Mouse (Mus musculus): ENCODE data around the gene C1qtnf1. TPM values are rescaled to one million over a fixed set of nuclear protein-coding genes. Genes with fewer than 3 reads are reported as not detected.

Gene C1qtnf1
- polyA plus RNA-seq, 1 experiment from 2014 or later = 1.2 TPM

DNA sequence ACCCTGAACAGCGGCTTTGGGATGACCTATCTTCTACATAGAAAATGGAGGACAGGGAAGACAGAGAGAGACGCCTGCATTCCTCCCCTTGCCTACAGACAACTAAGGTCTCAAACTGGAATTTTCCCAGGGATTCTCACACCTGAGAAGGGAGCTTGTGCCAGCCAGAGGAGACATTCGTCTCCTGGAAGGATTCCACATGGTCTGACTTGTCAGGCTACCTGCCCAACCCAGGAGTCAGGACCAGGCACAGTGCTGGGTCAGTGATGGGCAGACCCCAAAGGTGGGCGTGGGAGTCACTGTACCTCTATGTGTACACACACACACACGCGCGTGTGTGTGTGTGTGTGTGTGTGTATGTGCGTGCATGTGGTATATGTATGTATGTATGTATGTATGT is 22.7 kb upstream of the C1qtnf1 start:
- H3K36me3 ChIP-seq (ENCODE audit: inconsistent target) = peaks cover 45% of the 10 kb centered on the region
- H3K79me2 ChIP-seq (ENCODE audit: inconsistent target) = peaks cover 23% of the 10 kb centered on the region
- H3K27ac ChIP-seq = no peak overlapping the region
- H3K4me3 ChIP-seq (ENCODE audit: inconsistent target) = no peak overlapping the region
- 96% methylated on average over 7 of the region's 8 CpGs for WGBS (ENCODE audit: missing documents)

GRCm38 (mm10) chr11:118406521-118406920 is 21.5 kb upstream of the C1qtnf1 start:
- WGBS (ENCODE audit: missing documents) = 83% methylated on average over 5 of the region's 5 CpGs
- Histone ChIP-seq H3K79me2 (ENCODE audit: inconsistent target) (peaks cover 11% of the 10 kb centered on the region), H3K4me3 (ENCODE audit: inconsistent target) (no peak overlapping the region), H3K27ac (no peak overlapping the region), H3K36me3 (ENCODE audit: inconsistent target) (peaks cover 56% of the 10 kb centered on the region)

- WGBS (ENCODE audit: missing documents) = 94% methylated on average over 22 of the region's 23 CpGs
- no peak overlapping the region for H3K4me3 ChIP-seq (ENCODE audit: inconsistent target)
- peaks cover 63% of the 10 kb centered on the region for H3K36me3 ChIP-seq (ENCODE audit: inconsistent target)
- peaks cover 11% of the 10 kb centered on the region; the same call in 1 of the 2 replicates for H3K79me2 ChIP-seq (ENCODE audit: inconsistent target)
- no peak overlapping the region for H3K27ac ChIP-seq
Measured at GRCm38 (mm10) chr11:118407318-118407910, 20.6 kb upstream of the C1qtnf1 start.

DNA sequence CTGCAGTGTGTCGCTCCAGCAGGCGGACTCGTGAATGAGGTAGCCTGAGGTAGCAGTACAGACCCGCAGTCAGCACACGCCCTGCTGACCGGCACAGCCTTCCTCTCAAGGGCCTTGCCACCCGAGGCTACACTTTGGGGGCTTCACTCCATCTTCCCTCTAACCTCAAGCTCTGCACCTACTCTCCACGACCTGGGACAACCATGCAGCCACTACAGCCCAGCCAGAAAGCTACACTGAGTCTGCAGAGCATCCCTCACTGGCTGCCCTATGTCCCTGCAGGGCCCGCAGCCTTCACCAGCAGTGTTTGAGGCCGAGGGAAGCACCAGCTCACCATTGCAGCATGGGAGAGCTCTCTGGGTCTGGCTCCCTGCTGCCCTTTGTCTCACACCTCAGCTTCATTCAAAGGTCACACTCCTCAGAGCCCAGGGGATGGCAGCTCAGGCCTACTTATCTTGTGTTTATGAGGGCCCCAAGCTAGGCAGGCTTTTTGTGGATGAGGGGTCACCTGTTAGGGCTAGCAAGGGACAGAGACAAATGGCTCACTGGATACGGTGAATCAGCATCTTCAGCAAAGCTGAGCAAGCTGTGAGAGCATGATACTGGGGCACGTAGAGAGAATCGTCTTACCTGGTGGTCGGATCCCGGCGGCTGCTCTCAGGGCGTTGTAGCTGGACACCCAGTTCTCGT is 19.8 kb upstream of the C1qtnf1 start:
- WGBS (ENCODE audit: missing documents) = 92% methylated on average over 17 of the region's 18 CpGs
- Histone ChIP-seq H3K79me2 (ENCODE audit: inconsistent target) (peaks cover 15% of the 10 kb centered on the region; the same call in 1 of the 2 replicates), H3K27ac (no peak overlapping the region), H3K4me3 (ENCODE audit: inconsistent target) (no peak overlapping the region), H3K36me3 (ENCODE audit: inconsistent target) (peaks cover 66% of the 10 kb centered on the region)

- no peak overlapping the region for H3K27ac ChIP-seq
- H3K36me3 ChIP-seq (ENCODE audit: inconsistent target) = peaks cover 74% of the 10 kb centered on the region
- peaks cover 27% of the 10 kb centered on the region; the same call in 1 of the 2 replicates for H3K79me2 ChIP-seq (ENCODE audit: inconsistent target)
- 90% methylated on average over 12 of the region's 12 CpGs for WGBS (ENCODE audit: missing documents)
- no peak overlapping the region for H3K4me3 ChIP-seq (ENCODE audit: inconsistent target)
Measured at GRCm38 (mm10) chr11:118409106-118410072, 18.6 kb upstream of the C1qtnf1 start.

GRCm38 (mm10) chr11:118410073-118410444 is 17.9 kb upstream of the C1qtnf1 start:
- Histone ChIP-seq H3K79me2 (ENCODE audit: inconsistent target) (peaks cover 34% of the 10 kb centered on the region; the same call in 1 of the 2 replicates), H3K36me3 (ENCODE audit: inconsistent target) (peaks cover 80% of the 10 kb centered on the region), H3K27ac (no peak overlapping the region), H3K4me3 (ENCODE audit: inconsistent target) (no peak overlapping the region)
- WGBS (ENCODE audit: missing documents) = 88% methylated on average over 1 of the region's 1 CpGs

GRCm38 (mm10) chr11:118410479-118410878 is 17.5 kb upstream of the C1qtnf1 start:
- Histone ChIP-seq H3K4me3 (ENCODE audit: inconsistent target) (no peak overlapping the region), H3K36me3 (ENCODE audit: inconsistent target) (peaks cover 81% of the 10 kb centered on the region), H3K27ac (no peak overlapping the region), H3K79me2 (ENCODE audit: inconsistent target) (peaks cover 38% of the 10 kb centered on the region)
- WGBS (ENCODE audit: missing documents) = 94% methylated on average over 10 of the region's 10 CpGs

- no peak overlapping the region for H3K27ac ChIP-seq
- H3K4me3 ChIP-seq (ENCODE audit: inconsistent target) = no peak overlapping the region
- WGBS (ENCODE audit: missing documents) = 93% methylated on average over 8 of the region's 8 CpGs
- peaks cover 46% of the 10 kb centered on the region for H3K79me2 ChIP-seq (ENCODE audit: inconsistent target)
- H3K36me3 ChIP-seq (ENCODE audit: inconsistent target) = peaks cover 79% of the 10 kb centered on the region
Measured at GRCm38 (mm10) chr11:118411271-118411670, 16.7 kb upstream of the C1qtnf1 start.

DNA sequence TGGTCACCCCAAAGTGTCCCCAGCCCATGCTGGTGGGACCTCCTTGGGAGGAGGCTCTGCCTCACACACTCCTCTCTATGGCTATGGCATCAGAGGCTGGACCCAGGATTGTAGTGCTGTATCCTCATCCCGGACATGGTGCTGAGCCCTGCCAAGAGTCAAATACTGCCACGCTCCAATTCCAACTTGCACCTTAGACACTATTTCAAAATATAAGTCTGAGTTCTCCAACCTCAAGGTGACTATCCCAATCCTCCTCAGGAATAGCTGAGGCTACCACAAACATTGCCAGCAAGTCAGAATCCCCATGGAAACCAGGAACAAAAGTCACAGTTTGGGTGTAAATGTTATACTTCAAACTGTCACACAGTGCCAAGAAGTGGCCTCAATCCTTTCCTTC is 15.4 kb upstream of the C1qtnf1 start:
- H3K79me2 ChIP-seq (ENCODE audit: inconsistent target) = peaks cover 59% of the 10 kb centered on the region
- H3K27ac ChIP-seq = no peak overlapping the region
- no peak overlapping the region for H3K4me3 ChIP-seq (ENCODE audit: inconsistent target)
- WGBS (ENCODE audit: missing documents) = 82% methylated on average over 2 of the region's 2 CpGs
- peaks cover 74% of the 10 kb centered on the region for H3K36me3 ChIP-seq (ENCODE audit: inconsistent target)

GRCm38 (mm10) chr11:118413055-118413454 is 14.9 kb upstream of the C1qtnf1 start:
- H3K27ac ChIP-seq = no peak overlapping the region
- no peak overlapping the region for H3K4me3 ChIP-seq (ENCODE audit: inconsistent target)
- 58% methylated on average over 4 of the region's 4 CpGs for WGBS (ENCODE audit: missing documents)
- peaks cover 64% of the 10 kb centered on the region for H3K79me2 ChIP-seq (ENCODE audit: inconsistent target)
- H3K36me3 ChIP-seq (ENCODE audit: inconsistent target) = peaks cover 69% of the 10 kb centered on the region

- WGBS (ENCODE audit: missing documents) = 94% methylated on average over 5 of the region's 5 CpGs
- peaks cover 57% of the 10 kb centered on the region for H3K36me3 ChIP-seq (ENCODE audit: inconsistent target)
- H3K79me2 ChIP-seq (ENCODE audit: inconsistent target) = peaks cover 70% of the 10 kb centered on the region
- H3K4me3 ChIP-seq (ENCODE audit: inconsistent target) = no peak overlapping the region
- no peak overlapping the region for H3K27ac ChIP-seq
Measured at GRCm38 (mm10) chr11:118414270-118414669, 13.7 kb upstream of the C1qtnf1 start.

DNA sequence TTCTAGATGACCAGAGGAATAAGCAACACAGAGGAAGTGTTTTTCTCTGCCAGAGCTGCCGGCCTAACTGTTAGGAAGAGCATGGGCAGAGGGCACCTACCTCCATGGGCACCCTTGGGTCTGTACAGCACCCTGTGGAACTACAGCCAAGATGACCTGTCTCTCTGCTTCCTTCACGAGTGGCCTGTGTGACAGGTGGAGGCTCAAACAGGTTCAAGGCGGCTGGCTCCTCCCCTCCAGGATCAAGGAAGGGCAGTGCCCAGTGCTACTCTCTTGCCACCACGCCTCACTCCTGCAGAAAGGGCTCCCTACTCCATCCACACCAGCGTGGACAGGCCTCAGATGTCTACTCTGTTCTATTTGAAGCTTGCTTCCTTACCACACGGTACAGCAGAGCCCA is 12.4 kb upstream of the C1qtnf1 start:
- Histone ChIP-seq H3K27ac (no peak overlapping the region), H3K4me3 (ENCODE audit: inconsistent target) (no peak overlapping the region), H3K36me3 (ENCODE audit: inconsistent target) (peaks cover 43% of the 10 kb centered on the region), H3K79me2 (ENCODE audit: inconsistent target) (peaks cover 70% of the 10 kb centered on the region)
- WGBS (ENCODE audit: missing documents) = 90% methylated on average over 6 of the region's 6 CpGs

- 97% methylated on average over 7 of the region's 7 CpGs for WGBS (ENCODE audit: missing documents)
- H3K36me3 ChIP-seq (ENCODE audit: inconsistent target) = peaks cover 39% of the 10 kb centered on the region
- H3K27ac ChIP-seq = no peak overlapping the region
- no peak overlapping the region for H3K4me3 ChIP-seq (ENCODE audit: inconsistent target)
- H3K79me2 ChIP-seq (ENCODE audit: inconsistent target) = peaks cover 70% of the 10 kb centered on the region
Measured at GRCm38 (mm10) chr11:118416046-118416445, 12.0 kb upstream of the C1qtnf1 start.

GRCm38 (mm10) chr11:118417496-118417895 is 10.5 kb upstream of the C1qtnf1 start:
- 88% methylated on average over 9 of the region's 9 CpGs for WGBS (ENCODE audit: missing documents)
- peaks cover 62% of the 10 kb centered on the region for H3K79me2 ChIP-seq (ENCODE audit: inconsistent target)
- H3K4me3 ChIP-seq (ENCODE audit: inconsistent target) = peak overlapping the region; percentile 85; the same call in 1 of the 2 replicates
- H3K36me3 ChIP-seq (ENCODE audit: inconsistent target) = peaks cover 28% of the 10 kb centered on the region; the same call in 1 of the 2 replicates
- H3K27ac ChIP-seq = 0 out of 2 replicates have a peak overlapping the region, but pooled peaks have one; percentile 63

All from macrophage (primary cell).